Mouse (Mus musculus) MEL (cell line): ENCODE measurements around the gene Tmbim6.

Experiments used
- CHD2 ChIP-seq: IDR thresholded peaks from 2 replicates; pipeline ENCODE4 v1.6.1; 2011; ENCODE audit warnings: low read length, improper control_type of control experiment
- CTCF ChIP-seq, 3 experiments: IDR thresholded peaks in 2 of 3; conservative IDR thresholded peaks in 1 of 3; 2 replicates each; pipeline ENCODE4 v1.5.1; 2011 to 2012; ENCODE audit warnings: low read length in 3 of 3, low read depth in 2 of 3, mild to moderate bottlenecking in 2 of 3, improper control_type of control experiment in 1 of 3, inconsistent platforms in 1 of 3, mixed read lengths in 1 of 3, moderate library complexity in 1 of 3; ENCODE audit not compliant: control insufficient read depth in 1 of 3, insufficient read depth in 1 of 3, poor library complexity in 1 of 3, severe bottlenecking in 1 of 3
- GABPA ChIP-seq: IDR thresholded peaks from 2 replicates; pipeline ENCODE4 v1.6.1; 2012; ENCODE audit warnings: low read depth, mild to moderate bottlenecking, inconsistent platforms, low read length, improper control_type of control experiment, moderate library complexity
- MAX ChIP-seq: IDR thresholded peaks from 2 replicates; pipeline ENCODE4 v1.6.1; 2011; ENCODE audit warnings: low read length, improper control_type of control experiment
- MEF2A ChIP-seq: IDR thresholded peaks from 2 replicates; pipeline ENCODE4 v1.6.1; 2014; ENCODE audit warnings: low read depth, mild to moderate bottlenecking, inconsistent platforms, low read length, improper control_type of control experiment; ENCODE audit not compliant: poor library complexity, insufficient replicate concordance, severe bottlenecking; ENCODE audit errors: extremely low read depth
- POLR2A ChIP-seq, 2 experiments: IDR thresholded peaks; 2 replicates each; pipeline ENCODE4 v1.6.1; 2011 to 2012; ENCODE audit warnings: low read length in 2 of 2, mild to moderate bottlenecking in 2 of 2, control low read depth in 1 of 2, improper control_type of control experiment in 1 of 2, low read depth in 1 of 2, moderate library complexity in 1 of 2; ENCODE audit not compliant: control insufficient read depth in 1 of 2, insufficient read depth in 1 of 2, poor library complexity in 1 of 2
- USF1 ChIP-seq: IDR thresholded peaks from 2 replicates; pipeline ENCODE4 v1.6.1; 2014; ENCODE audit warnings: low read depth, mild to moderate bottlenecking, inconsistent platforms, low read length, improper control_type of control experiment, moderate library complexity
- ZKSCAN1 ChIP-seq: IDR thresholded peaks from 2 replicates; pipeline ENCODE4 v1.6.1; 2012; ENCODE audit warnings: low read depth, mild to moderate bottlenecking, inconsistent platforms, low read length, improper control_type of control experiment, moderate library complexity
- ZNF384 ChIP-seq: IDR thresholded peaks from 2 replicates; pipeline ENCODE4 v1.6.1; 2012; ENCODE audit warnings: low read depth, mild to moderate bottlenecking, inconsistent platforms, low read length, improper control_type of control experiment

- TF ChIP-seq CTCF (IDR thresholded peaks at IDR 0.05 in 2 of 3, conservative IDR thresholded peaks at IDR 0.05 in 1 of 3; ENCODE audit: control insufficient read depth in 1 of 3, insufficient read depth in 1 of 3, low read depth in 2 of 3, low read length in 3 of 3, poor library complexity in 1 of 3, severe bottlenecking in 1 of 3) (no peak), POLR2A (IDR thresholded peaks at IDR 0.05; ENCODE audit: control insufficient read depth in 1 of 2, insufficient read depth in 1 of 2, low read depth in 1 of 2, low read length in 2 of 2, poor library complexity in 1 of 2) (no peak), MAX (no peak), CHD2 (no peak), MEF2A (no peak), GABPA (no peak), ZNF384 (no peak), USF1 (no peak), ZKSCAN1 (no peak)
Measured at GRCm38 (mm10) chr15:99391975-99392374, 707 bp upstream of the Tmbim6 start.
